ENCODE assay signal across 29 mouse cellular contexts in genomic region chr2:157166371-157167080, GRCm38 (mm10). TPM values are rescaled to one million over a fixed set of nuclear protein-coding genes. Genes with fewer than 3 reads are reported as not detected.
A peak's percentile ranks its signal among the peaks of the same experiment; 100 is the strongest.
DNase-seq lines count a peak whose midpoint lies in the region; ATAC-seq lines count a peak whose summit lies in the region.
"Had no signal": no experiment of that assay in that cellular context is flagged by ENCODE, and none has a peak within 500 bp of the region (broad histone marks: within the 10 kb centered on the region; RNA-seq: fewer than 3 reads in every experiment).

No protein-coding gene starts in this region.

- no peak for ATAC-seq in megakaryocyte, adult 5-6 weeks (ENCODE audit: poor library complexity, severe bottlenecking)
- ATAC-seq: CD4-positive, CD25-positive, alpha-beta regulatory T cell, adult 4 months; forebrain, embryonic 16.5 days; inflammation-experienced regulatory T-cells, adult 6 months had no signal

- peak overlapping the region; percentile 42 for H3K4me3 ChIP-seq in megakaryocyte, embryonic 14.5 days (replicated peaks)
- H3K4me3 ChIP-seq: erythroblast, embryonic 14.5 days; heart, embryonic 13.5 days; hindbrain, embryonic 10.5 days; hindbrain, embryonic 15.5 days; kidney, embryonic 15.5 days; liver, embryonic 15.5 days; stomach, embryonic 15.5 days had no signal

- peaks cover 10% of the 10 kb centered on the region; the same call in 1 of the 2 replicates for H3K9me3 ChIP-seq in megakaryocyte, embryonic 14.5 days
- H3K9me3 ChIP-seq: heart, embryonic 13.5 days; hindbrain, embryonic 10.5 days; hindbrain, embryonic 15.5 days; kidney, embryonic 15.5 days; liver, embryonic 15.5 days; stomach, embryonic 15.5 days had no signal

- DNase-seq in heart, adult 11 months: peak; percentile 55
- no peak for DNase-seq in heart, postnatal 10 days
- DNase-seq in brain, adult 2 months (ENCODE audit: low read depth, low spot score): peak; percentile 73
- DNase-seq in left cerebral cortex, postnatal 36 days (ENCODE audit: low spot score in 2 of 2): peak; percentile 7 to 9
- no peak for DNase-seq in embryo, embryonic 10.5 days (ENCODE audit: low spot score)
- DNase-seq: adrenal gland, postnatal 25 days; cerebellum, adult 18-20 months; cerebellum, postnatal 10 days; gastrocnemius, postnatal 36 days; heart, postnatal 14 days; kidney, adult 18-20 months; kidney, postnatal 25 days; layer of hippocampus, adult 9-11 months; liver; lung, embryonic 14.5 days; midbrain, embryonic 14.5 days; thymus, postnatal 14 days had no signal

- H3K4me1 ChIP-seq in megakaryocyte, embryonic 14.5 days: peaks cover 53% of the 10 kb centered on the region
- H3K4me1 ChIP-seq: hindbrain, embryonic 15.5 days; kidney, embryonic 15.5 days; liver, embryonic 15.5 days; stomach, embryonic 15.5 days had no signal

- H3K36me3 ChIP-seq in megakaryocyte, embryonic 14.5 days (replicated peaks; ENCODE audit: low read length): peaks cover 62% of the 10 kb centered on the region

- H3K27me3 ChIP-seq in megakaryocyte, embryonic 14.5 days (replicated peaks): no peaks in the 10 kb centered on the region
- H3K27me3 ChIP-seq: heart, embryonic 13.5 days; hindbrain, embryonic 15.5 days; kidney, embryonic 15.5 days; liver, embryonic 15.5 days; stomach, embryonic 15.5 days had no signal

- intact Hi-C loops in heart, postnatal 10 days (cut with DNase I): no loop called here
- intact Hi-C loops in left cerebral cortex, postnatal 36 days (cut with DNase I): no loop called here

RNA-seq across cellular contexts. Expression of gene Samhd1, which starts 31.5 kb away (rescaled TPM):
- 10 to 100 TPM; 20.5 to 25.3 TPM for total RNA-seq in heart, postnatal 10 days (2021)
- polyA plus RNA-seq in megakaryocyte, embryonic 14.5 days (2012; ENCODE audit: insufficient read depth, low replicate concordance): 16.0 and 27.3 TPM in 2 replicates
- total RNA-seq in megakaryocyte, adult 5-6 weeks (2015): 730 and 815 TPM in 2 replicates
- 599 and 677 TPM in 2 replicates for total RNA-seq in megakaryocyte, adult 5-6 weeks (2017)
- total RNA-seq in left cerebral cortex, postnatal 36 days (2021): 10 to 100 TPM; 10.3 to 12.7 TPM

RNA-seq across cellular contexts. Expression of gene Rbl1, which starts 37.8 kb away (rescaled TPM):
- total RNA-seq in heart, postnatal 10 days (2021): 1 to 10 TPM; 8.7 to 9.2 TPM
- 1.3 and 2.1 TPM in 2 replicates for polyA plus RNA-seq in megakaryocyte, embryonic 14.5 days (2012; ENCODE audit: insufficient read depth, low replicate concordance)
- total RNA-seq in megakaryocyte, adult 5-6 weeks (2015): 94.0 and 94.1 TPM in 2 replicates
- 88.4 and 90.3 TPM in 2 replicates for total RNA-seq in megakaryocyte, adult 5-6 weeks (2017)
- total RNA-seq in left cerebral cortex, postnatal 36 days (2021): 1 to 10 TPM; 1.2 to 2.1 TPM

Comparison
In these comparisons a context has a peak if more than half of its experiments do, and no peak if none do; other contexts are left out.
1. DNase-seq: peak in heart, adult 11 months (single experiment), brain, adult 2 months (single experiment) and left cerebral cortex, postnatal 36 days (2 of 2); none in heart, postnatal 10 days (0 of 2) and embryo, embryonic 10.5 days (single experiment).
2. RNA of gene Samhd1, which starts 31.5 kb away (total RNA-seq): 599 to 815 TPM in megakaryocyte, adult 5-6 weeks; 20.5 to 25.3 TPM in heart, postnatal 10 days and 10.3 to 12.7 TPM in left cerebral cortex, postnatal 36 days; every median in the first group is over 10 times any median in the second.
3. RNA of gene Rbl1, which starts 37.8 kb away (total RNA-seq): 88.4 to 94.1 TPM in megakaryocyte, adult 5-6 weeks; 8.7 to 9.2 TPM in heart, postnatal 10 days and 1.2 to 2.1 TPM in left cerebral cortex, postnatal 36 days; every median in the first group is over 4 times any median in the second.